Mouse (Mus musculus) MEL (cell line): ENCODE measurements around the gene Serpina5. TPM values are rescaled to one million over a fixed set of nuclear protein-coding genes. Genes with fewer than 3 reads are reported as not detected.

Source experiments
- DNase-seq: peaks from one replicate; pipeline ENCODE4 v3.0.0; 2011; ENCODE audit warnings: low read depth, low spot score
- H3K27ac ChIP-seq: 2 replicates; pipeline ENCODE4 v1.5.1; 2012; ENCODE audit warnings: low read depth, mild to moderate bottlenecking, control low read depth, low read length, moderate library complexity; ENCODE audit not compliant: control insufficient read depth
- H3K27me3 ChIP-seq, 2 experiments: fragments of 150-350 bp in 1 of 2; sonication (generic) in 1 of 2; 2 replicates each; pipeline ENCODE4 v1.6.1; 2012; ENCODE audit warnings: low read length in 2 of 2, mild to moderate bottlenecking in 2 of 2, improper control_type of control experiment in 1 of 2, moderate library complexity in 1 of 2; ENCODE audit not compliant: insufficient read depth in 2 of 2, control insufficient read depth in 1 of 2
- H3K36me3 ChIP-seq, 2 experiments: 2 replicates each; pipeline ENCODE4 v1.6.1; 2012 to 2014; ENCODE audit warnings: low read length in 2 of 2, improper control_type of control experiment in 1 of 2, inconsistent platforms in 1 of 2, mild to moderate bottlenecking in 1 of 2; ENCODE audit not compliant: insufficient read depth in 2 of 2, control insufficient read depth in 1 of 2
- H3K4me1 ChIP-seq, 2 experiments: fragments of 150-350 bp in 1 of 2; sonication (generic) in 1 of 2; 2 replicates each; pipeline ENCODE4 v1.6.1; 2012; ENCODE audit warnings: low read length in 2 of 2, improper control_type of control experiment in 1 of 2, mild to moderate bottlenecking in 1 of 2; ENCODE audit not compliant: insufficient read depth in 2 of 2, control insufficient read depth in 1 of 2
- H3K4me3 ChIP-seq, 2 experiments: fragments of 150-350 bp in 1 of 2; sonication (generic) in 1 of 2; 2 replicates each; pipeline ENCODE4 v1.5.1; 2012; ENCODE audit warnings: low read depth in 2 of 2, low read length in 2 of 2, mild to moderate bottlenecking in 2 of 2, moderate library complexity in 2 of 2, control low read depth in 1 of 2, improper control_type of control experiment in 1 of 2; ENCODE audit not compliant: control insufficient read depth in 1 of 2, insufficient read depth in 1 of 2
- H3K79me2 ChIP-seq: 2 replicates; pipeline ENCODE4 v1.6.1; 2012; ENCODE audit warnings: mild to moderate bottlenecking, low read length, moderate library complexity; ENCODE audit not compliant: control insufficient read depth, poor library complexity, insufficient read depth
- H3K9ac ChIP-seq: 2 replicates; pipeline ENCODE4 v1.6.1; 2012; ENCODE audit warnings: low read depth, mild to moderate bottlenecking, control low read depth, low read length, moderate library complexity; ENCODE audit not compliant: control insufficient read depth, poor library complexity, severe bottlenecking
- H3K9me3 ChIP-seq: fragments of 150-350 bp; sonication (generic); replicated peaks from 2 replicates; pipeline ENCODE4 v1.6.1; 2012; ENCODE audit warnings: mild to moderate bottlenecking, low read length, improper control_type of control experiment, moderate library complexity; ENCODE audit not compliant: insufficient read depth
- BHLHE40 ChIP-seq: IDR thresholded peaks from 2 replicates; pipeline ENCODE4 v1.6.1; 2012; ENCODE audit warnings: low read depth, mild to moderate bottlenecking, inconsistent platforms, low read length, improper control_type of control experiment, borderline replicate concordance
- CHD1 ChIP-seq: IDR thresholded peaks from 2 replicates; pipeline ENCODE4 v1.6.1; 2012; ENCODE audit warnings: low read depth, mild to moderate bottlenecking, inconsistent platforms, low read length, improper control_type of control experiment
- E2F4 ChIP-seq: IDR thresholded peaks from 2 replicates; pipeline ENCODE4 v1.6.1; 2011; ENCODE audit warnings: low read depth, low read length, improper control_type of control experiment, borderline replicate concordance
- EP300 ChIP-seq, 2 experiments: IDR thresholded peaks; 2 replicates each; pipeline ENCODE4 v1.6.1; 2011; ENCODE audit warnings: improper control_type of control experiment in 2 of 2, low read length in 2 of 2, low read depth in 1 of 2, mild to moderate bottlenecking in 1 of 2
- GABPA ChIP-seq: IDR thresholded peaks from 2 replicates; pipeline ENCODE4 v1.6.1; 2012; ENCODE audit warnings: low read depth, mild to moderate bottlenecking, inconsistent platforms, low read length, improper control_type of control experiment, moderate library complexity
- HCFC1 ChIP-seq: IDR thresholded peaks from 2 replicates; pipeline ENCODE4 v1.6.1; 2012; ENCODE audit warnings: low read depth, mild to moderate bottlenecking, inconsistent platforms, low read length, improper control_type of control experiment, moderate library complexity
- KAT2A ChIP-seq: conservative IDR thresholded peaks from 2 replicates; pipeline ENCODE4 v1.6.1; 2012; ENCODE audit warnings: low read depth, low read length, improper control_type of control experiment, inconsistent platforms
- MAFK ChIP-seq: IDR thresholded peaks from 2 replicates; pipeline ENCODE4 v1.6.1; 2011; ENCODE audit warnings: low read depth, mild to moderate bottlenecking, low read length, improper control_type of control experiment, borderline replicate concordance
- MAZ ChIP-seq: IDR thresholded peaks from 2 replicates; pipeline ENCODE4 v1.6.1; 2012; ENCODE audit warnings: low read depth, mild to moderate bottlenecking, inconsistent platforms, low read length, improper control_type of control experiment
- MEF2A ChIP-seq: IDR thresholded peaks from 2 replicates; pipeline ENCODE4 v1.6.1; 2014; ENCODE audit warnings: low read depth, mild to moderate bottlenecking, inconsistent platforms, low read length, improper control_type of control experiment; ENCODE audit not compliant: poor library complexity, insufficient replicate concordance, severe bottlenecking; ENCODE audit errors: extremely low read depth
- MXI1 ChIP-seq: IDR thresholded peaks from 2 replicates; pipeline ENCODE4 v1.6.1; 2011; ENCODE audit warnings: mild to moderate bottlenecking, low read depth, low read length, improper control_type of control experiment
- MYB ChIP-seq: IDR thresholded peaks from 2 replicates; pipeline ENCODE4 v1.6.1; 2011; ENCODE audit warnings: mild to moderate bottlenecking, low read depth, low read length, improper control_type of control experiment
- MYC ChIP-seq: IDR thresholded peaks from 2 replicates; pipeline ENCODE4 v1.6.1; 2011; ENCODE audit warnings: low read depth, mild to moderate bottlenecking, low read length, improper control_type of control experiment, moderate library complexity
- NELFE ChIP-seq: IDR thresholded peaks from 2 replicates; pipeline ENCODE4 v1.6.1; 2011; ENCODE audit warnings: low read depth, low read length, improper control_type of control experiment
- NRF1 ChIP-seq: IDR thresholded peaks from 2 replicates; pipeline ENCODE4 v1.6.1; 2014; ENCODE audit warnings: low read depth, mild to moderate bottlenecking, inconsistent platforms, low read length, improper control_type of control experiment, moderate library complexity; ENCODE audit not compliant: poor library complexity, insufficient read depth, severe bottlenecking
- POLR2AphosphoS5 ChIP-seq: IDR thresholded peaks from 2 replicates; pipeline ENCODE4 v1.6.1; 2012; ENCODE audit warnings: low read depth, borderline replicate concordance, mild to moderate bottlenecking, inconsistent platforms, low read length, moderate library complexity, mixed read lengths
- RAD21 ChIP-seq: IDR thresholded peaks from 2 replicates; pipeline ENCODE4 v1.6.1; 2011; ENCODE audit warnings: mild to moderate bottlenecking, low read depth, low read length, improper control_type of control experiment
- RCOR1 ChIP-seq: IDR thresholded peaks from 2 replicates; pipeline ENCODE4 v1.6.1; 2012; ENCODE audit warnings: low read depth, mild to moderate bottlenecking, inconsistent platforms, low read length, improper control_type of control experiment
- SMC3 ChIP-seq: IDR thresholded peaks from 2 replicates; pipeline ENCODE4 v1.6.1; 2011; ENCODE audit warnings: low read depth, low read length, improper control_type of control experiment
- TBP ChIP-seq: IDR thresholded peaks from 2 replicates; pipeline ENCODE4 v1.8.0; 2011; ENCODE audit warnings: low read depth, low read length, improper control_type of control experiment
- USF2 ChIP-seq, 2 experiments: IDR thresholded peaks; 2 replicates each; pipeline ENCODE4 v1.6.1; 2011 to 2012; ENCODE audit warnings: improper control_type of control experiment in 2 of 2, low read length in 2 of 2, borderline replicate concordance in 1 of 2, inconsistent platforms in 1 of 2, low read depth in 1 of 2, mild to moderate bottlenecking in 1 of 2; ENCODE audit not compliant: insufficient read depth in 1 of 2
- ZC3H11A ChIP-seq: IDR thresholded peaks from 2 replicates; pipeline ENCODE4 v1.6.1; 2012; ENCODE audit warnings: low read depth, mild to moderate bottlenecking, inconsistent platforms, low read length, improper control_type of control experiment
- ZKSCAN1 ChIP-seq: IDR thresholded peaks from 2 replicates; pipeline ENCODE4 v1.6.1; 2012; ENCODE audit warnings: low read depth, mild to moderate bottlenecking, inconsistent platforms, low read length, improper control_type of control experiment, moderate library complexity
- ZMIZ1 ChIP-seq: IDR thresholded peaks from 2 replicates; pipeline ENCODE4 v1.6.1; 2012; ENCODE audit warnings: low read depth, mild to moderate bottlenecking, inconsistent platforms, low read length, improper control_type of control experiment, moderate library complexity
- polyA plus RNA-seq, 2 experiments: library from polyadenylated mRNA; stranded (reverse) in 1 of 2; unstranded in 1 of 2; fragments of >175 nt in 1 of 2; fragments of >200 nt in 1 of 2; gene quantifications; 2 replicates each; pipeline versions ENCODE4 v1.2.1 to v1.2.4; 2012; ENCODE audit warnings: low replicate concordance in 2 of 2, low read depth in 1 of 2; ENCODE audit not compliant: insufficient read length in 2 of 2, insufficient read depth in 1 of 2, missing spikeins in 1 of 2
- total RNA-seq: library from RNA; depleted of rRNA; stranded (reverse); fragments of 300-350 nt; gene quantifications from 2 replicates; pipeline ENCODE4 v1.2.3, GENCODE M21; 2012

The Serpina5 gene
- total and polyA plus RNA-seq, 3 experiments, result not detected

GRCm38 (mm10) chr12:104131041-104131440, 30.1 kb downstream of the Serpina5 start:
- Histone ChIP-seq H3K4me1 (no peaks in the 10 kb centered on the region), H3K9ac (no peak overlapping the region), H3K79me2 (no peaks in the 10 kb centered on the region), H3K36me3 (no peaks in the 10 kb centered on the region), H3K27ac (no peak overlapping the region), H3K4me3 (no peak overlapping the region), H3K9me3 (no peaks in the 10 kb centered on the region), H3K27me3 (no peaks in the 10 kb centered on the region)
- DNase-seq, result peak; percentile 16
- TF ChIP-seq HCFC1 (no peak), KAT2A (no peak), POLR2AphosphoS5 (no peak), USF2 (IDR thresholded peaks at IDR 0.05; ENCODE audit: borderline replicate concordance in 1 of 2, insufficient read depth in 1 of 2, low read depth in 1 of 2, low read length in 2 of 2) (no peak), E2F4 (no peak), NRF1 (no peak), ZC3H11A (no peak), MYC (no peak), MYB (no peak), MXI1 (no peak), BHLHE40 (no peak), RAD21 (no peak)

GRCm38 (mm10) chr12:104138216-104138615, 37.3 kb downstream of the Serpina5 start:
- H3K27ac ChIP-seq, result no peak overlapping the region
- TF ChIP-seq MXI1, result no peak
- TF ChIP-seq SMC3, result no peak
- TF ChIP-seq RCOR1, result no peak
- TF ChIP-seq CHD1, result no peak
- TF ChIP-seq USF2 (IDR thresholded peaks at IDR 0.05; ENCODE audit: borderline replicate concordance in 1 of 2, insufficient read depth in 1 of 2, low read depth in 1 of 2, low read length in 2 of 2), result no peak
- TF ChIP-seq E2F4, result no peak
- TF ChIP-seq HCFC1, result no peak
- TF ChIP-seq EP300 (IDR thresholded peaks at IDR 0.05; ENCODE audit: low read depth in 1 of 2, low read length in 2 of 2), result no peak
- no peak for TF ChIP-seq ZKSCAN1
- no peak for TF ChIP-seq MEF2A
- TF ChIP-seq MAZ, result no peak
- TF ChIP-seq NELFE, result no peak
- TF ChIP-seq TBP, result no peak
- TF ChIP-seq ZC3H11A, result no peak
- no peak for TF ChIP-seq GABPA
- no peak for TF ChIP-seq ZMIZ1
- TF ChIP-seq MAFK, result no peak
- no peaks in the 10 kb centered on the region for H3K27me3 ChIP-seq
- no peak overlapping the region for H3K4me3 ChIP-seq
- H3K9ac ChIP-seq, result no peak overlapping the region
- H3K79me2 ChIP-seq, result no peaks in the 10 kb centered on the region
- no peaks in the 10 kb centered on the region for H3K4me1 ChIP-seq
- no peaks in the 10 kb centered on the region for H3K36me3 ChIP-seq
- no peaks in the 10 kb centered on the region for H3K9me3 ChIP-seq
- DNase-seq, result no peak
